In genomic region chr7:73740111-73741035, GRCm38 (mm10) we compare ENCODE assay signal across 8 mouse cellular contexts. TPM values are rescaled to one million over a fixed set of nuclear protein-coding genes. Genes with fewer than 3 reads are reported as not detected.
DNase-seq lines count a peak whose midpoint lies in the region; ATAC-seq and TF ChIP-seq lines count a peak whose summit lies in the region.

Gene Fam174b (plus strand): TSS chr7:73740302.

- H3K4me1 ChIP-seq in E14TG2a.4 (replicated peaks; ENCODE audit: low read depth, low read length): peaks cover 21% of the 10 kb centered on the region
- H3K4me1 ChIP-seq in bone marrow, adult 2 months (ENCODE audit: control insufficient read depth, insufficient read depth, low read length): no peaks in the 10 kb centered on the region; the same call in 1 of the 2 replicates
- peaks cover 23% of the 10 kb centered on the region for H3K4me1 ChIP-seq in hindbrain, embryonic 15.5 days (replicated peaks)

- 1% methylated on average over 94 of the region's 94 CpGs for WGBS in bone marrow, adult 2 months
- 1% methylated on average over 88 of the region's 94 CpGs for WGBS in hindbrain, embryonic 15.5 days

- peak within 1 kb of the TSS; percentile 78 for H3K9ac ChIP-seq in hindbrain, embryonic 15.5 days

- ATAC-seq in hindbrain, embryonic 15.5 days (ENCODE audit: low FRiP score, low read depth): peak; percentile 83

- TF ChIP-seq POLR2A in bone marrow, adult 2 months (IDR thresholded peaks at IDR 0.05; ENCODE audit: borderline replicate concordance, control insufficient read depth, low read depth, low read length): no peak

- peak within 1 kb of the TSS; percentile 84 for H3K4me3 ChIP-seq in E14TG2a.4 (replicated peaks; ENCODE audit: low read length)
- peak within 1 kb of the TSS; percentile 54 for H3K4me3 ChIP-seq in bone marrow, adult 2 months (replicated peaks; ENCODE audit: control insufficient read depth, low read depth, low read length)
- peak within 1 kb of the TSS; percentile 61 for H3K4me3 ChIP-seq in hindbrain, embryonic 15.5 days

- H3K4me2 ChIP-seq in hindbrain, embryonic 15.5 days: peak within 1 kb of the TSS; percentile 64

- no peak within 1 kb of the TSS for H3K27ac ChIP-seq in bone marrow, adult 2 months (ENCODE audit: control insufficient read depth, insufficient read depth, low read depth, low read length, poor library complexity)
- peak within 1 kb of the TSS; percentile 89 for H3K27ac ChIP-seq in hindbrain, embryonic 15.5 days (replicated peaks)

- no peaks in the 10 kb centered on the region for H3K36me3 ChIP-seq in E14TG2a.4 (ENCODE audit: insufficient read depth, low read length)
- H3K36me3 ChIP-seq in hindbrain, embryonic 15.5 days: no peaks in the 10 kb centered on the region

- no peak for TF ChIP-seq CTCF in E14TG2a.4 (conservative IDR thresholded peaks at IDR 0.05; ENCODE audit: low read length)
- TF ChIP-seq CTCF in bone marrow, adult 2 months (IDR thresholded peaks at IDR 0.05; ENCODE audit: control insufficient read depth, insufficient read depth, low read length): no peak

- peaks cover 60% of the 10 kb centered on the region for H3K27me3 ChIP-seq in E14TG2a.4 (ENCODE audit: insufficient read depth, low read length)
- no peaks in the 10 kb centered on the region for H3K27me3 ChIP-seq in hindbrain, embryonic 15.5 days

- H3K9me3 ChIP-seq in E14TG2a.4 (ENCODE audit: low read length): peaks cover 7% of the 10 kb centered on the region
- H3K9me3 ChIP-seq in hindbrain, embryonic 15.5 days: no peaks in the 10 kb centered on the region

- peak; percentile 43 to 45 for DNase-seq in frontal cortex, postnatal 14 days (ENCODE audit: low spot score in 2 of 2)
- DNase-seq in left cerebral cortex, adult 11 months (ENCODE audit: low spot score): peak; percentile 55
- DNase-seq in lung, postnatal 14 days: peak; percentile 69
- DNase-seq in right cerebral cortex, adult 2 months (ENCODE audit: low spot score in 2 of 2): peak; percentile 65 to 74
- no peak for DNase-seq in cerebellum, adult 18-20 months

RNA-seq across cellular contexts. Expression of gene Fam174b, which starts in this region (rescaled TPM):
- polyA plus RNA-seq in bone marrow, adult 2 months (2011; ENCODE audit: insufficient read depth, insufficient read length, low replicate concordance, missing spikeins): 3.1 and 5.9 TPM in 2 replicates
- polyA plus RNA-seq in hindbrain, embryonic 15.5 days (2015; fragmentation: Nextera tagmentation; extraction: Ambion mirVana): 40.2 and 40.6 TPM in 2 replicates

Comparison
In these comparisons a context has a peak if more than half of its experiments do, and no peak if none do; other contexts are left out.
1. DNase-seq: peak in frontal cortex, postnatal 14 days (2 of 2), left cerebral cortex, adult 11 months (single experiment), lung, postnatal 14 days (single experiment) and right cerebral cortex, adult 2 months (2 of 2); none in cerebellum, adult 18-20 months (0 of 2).
2. Peak in every context shown above with its lines, with median percentiles within 50 percentile points of each other: H3K4me3 ChIP-seq.